Mouse (Mus musculus) lung, embryonic 14.5 days (tissue): ENCODE results near the gene Tep1. TPM values are rescaled to one million over a fixed set of nuclear protein-coding genes. Genes with fewer than 3 reads are reported as not detected.
"Not testable (repeated sequence)": the region's sequence is repeated elsewhere in the genome, so short reads cannot be mapped to it uniquely, and the experiment has no call there.

Experiments used
- ATAC-seq: fragments of 200-750 bp; cut with Nextera tagmentation; 2 replicates; pipeline ENCODE4 v1.8.0; 2017; ENCODE audit warnings: mild to moderate bottlenecking, moderate TSS enrichment, moderate library complexity; ENCODE audit not compliant: insufficient read depth
- DNase-seq: peaks from one replicate; pipeline ENCODE4 v3.0.0-alpha.2; 2015
- H3K27ac ChIP-seq: fragments of 300-500 bp; sonication (generic); 2 replicates; pipeline ENCODE4 v1.5.1; 2014; ENCODE audit warnings: low read depth, mild to moderate bottlenecking, moderate library complexity
- H3K27me3 ChIP-seq: fragments of 300-500 bp; sonication (generic); 2 replicates; pipeline ENCODE4 v1.6.1; 2014; ENCODE audit warnings: low read length, control low read depth; ENCODE audit not compliant: insufficient read depth
- H3K36me3 ChIP-seq: fragments of 300-500 bp; sonication (generic); 2 replicates; pipeline ENCODE4 v1.6.1; 2014; ENCODE audit warnings: control low read depth; ENCODE audit not compliant: insufficient read depth
- H3K4me1 ChIP-seq: fragments of 300-500 bp; sonication (generic); 2 replicates; pipeline ENCODE4 v1.6.1; 2014; ENCODE audit warnings: antibody characterized with exemption, control low read depth; ENCODE audit not compliant: insufficient read depth
- H3K4me2 ChIP-seq: fragments of 300-500 bp; sonication (generic); 2 replicates; pipeline ENCODE4 v1.6.1; 2014; ENCODE audit warnings: mild to moderate bottlenecking
- H3K4me3 ChIP-seq: fragments of 300-500 bp; sonication (generic); 2 replicates; pipeline ENCODE4 v1.5.1; 2014; ENCODE audit warnings: low read depth, low read length
- H3K9ac ChIP-seq: fragments of 300-500 bp; sonication (generic); 2 replicates; pipeline ENCODE4 v1.6.1; 2014
- H3K9me3 ChIP-seq: fragments of 300-500 bp; sonication (generic); 2 replicates; pipeline ENCODE4 v1.6.1; 2016; ENCODE audit warnings: low read depth, low read length, control low read depth
- CTCF ChIP-seq: IDR thresholded peaks from 2 replicates; pipeline ENCODE4 v1.5.1; 2016; ENCODE audit warnings: antibody characterized with exemption, low read depth
- WGBS: fragments of 180-500 bp; shearing (Covaris S2); extraction: QIAGEN DNeasy Blood & Tissue Kit; methylation state at CpG from one replicate; pipeline ENCODE4 v1.1.7; 2014; 5-methylcytosine and 5-hydroxymethylcytosine counted together
- polyA plus RNA-seq: library from polyadenylated mRNA; unstranded; fragments of >200 nt; fragmentation: Nextera tagmentation; extraction: Ambion mirVana; gene quantifications from 2 replicates; pipeline ENCODE4 v1.2.1, GENCODE M21; 2014

Gene Tep1
- polyA plus RNA-seq, 1 experiment from 2014 or later: 6.1 TPM

GRCm38 (mm10) chr14:50829878-50830277 lies 40.5 kb downstream of the Tep1 start:
- H3K4me2 ChIP-seq: no peak overlapping the region
- no peak overlapping the region for H3K9ac ChIP-seq
- DNase-seq (no peak), ATAC-seq (no peak)
- TF ChIP-seq CTCF: no peak
- no peak overlapping the region for H3K27ac ChIP-seq
- peaks cover 6% of the 10 kb centered on the region; the same call in 1 of the 2 replicates for H3K36me3 ChIP-seq
- no peaks in the 10 kb centered on the region for H3K4me1 ChIP-seq
- H3K4me3 ChIP-seq: no peak overlapping the region
- WGBS: 72% methylated on average over 3 of the region's 3 CpGs
- no peaks in the 10 kb centered on the region for H3K9me3 ChIP-seq
- no peaks in the 10 kb centered on the region for H3K27me3 ChIP-seq

GRCm38 (mm10) chr14:50826579-50826978 lies 43.8 kb downstream of the Tep1 start:
- Histone ChIP-seq H3K4me3 (no peak overlapping the region), H3K9me3 (no peaks in the 10 kb centered on the region), H3K4me1 (no peaks in the 10 kb centered on the region), H3K36me3 (peaks cover 30% of the 10 kb centered on the region), H3K27me3 (no peaks in the 10 kb centered on the region), H3K27ac (no peak overlapping the region), H3K4me2 (no peak overlapping the region), H3K9ac (no peak overlapping the region)
- TF ChIP-seq CTCF: no peak
- ATAC-seq (no peak), DNase-seq (no peak)
- 78% methylated on average over 4 of the region's 4 CpGs for WGBS

- Histone ChIP-seq H3K4me3 (no peak overlapping the region), H3K9ac (no peak overlapping the region), H3K27me3 (no peaks in the 10 kb centered on the region), H3K4me2 (no peak overlapping the region), H3K4me1 (no peaks in the 10 kb centered on the region), H3K9me3 (no peaks in the 10 kb centered on the region), H3K27ac (no peak overlapping the region), H3K36me3 (peaks cover 52% of the 10 kb centered on the region)
- 88% methylated on average over 9 of the region's 9 CpGs for WGBS
- ATAC-seq (no peak), DNase-seq (peak; percentile 9)
- no peak for TF ChIP-seq CTCF
Measured at GRCm38 (mm10) chr14:50824219-50824618, 46.1 kb downstream of the Tep1 start.

GRCm38 (mm10) chr14:50823240-50823639 lies 47.1 kb downstream of the Tep1 start:
- no peak overlapping the region for H3K4me3 ChIP-seq
- WGBS: 83% methylated on average over 2 of the region's 2 CpGs
- no peaks in the 10 kb centered on the region for H3K9me3 ChIP-seq
- H3K27ac ChIP-seq: no peak overlapping the region
- H3K9ac ChIP-seq: no peak overlapping the region
- no peaks in the 10 kb centered on the region for H3K4me1 ChIP-seq
- H3K27me3 ChIP-seq: no peaks in the 10 kb centered on the region
- peak; percentile 6 for DNase-seq
- H3K4me2 ChIP-seq: no peak overlapping the region
- peaks cover 55% of the 10 kb centered on the region for H3K36me3 ChIP-seq
- no peak for ATAC-seq
- 0 out of 2 replicates have a peak, but pooled peaks have one; percentile 20 for TF ChIP-seq CTCF

- TF ChIP-seq CTCF: no peak
- DNase-seq (no peak), ATAC-seq (no peak)
- WGBS: 89% methylated on average over 2 of the region's 2 CpGs
- no peak overlapping the region for H3K27ac ChIP-seq
- no peaks in the 10 kb centered on the region for H3K27me3 ChIP-seq
- H3K4me2 ChIP-seq: no peak overlapping the region
- H3K4me1 ChIP-seq: peaks cover 3% of the 10 kb centered on the region; the same call in 1 of the 2 replicates
- H3K36me3 ChIP-seq: peaks cover 56% of the 10 kb centered on the region
- H3K9ac ChIP-seq: no peak overlapping the region
- no peaks in the 10 kb centered on the region for H3K9me3 ChIP-seq
- no peak overlapping the region for H3K4me3 ChIP-seq
Measured at GRCm38 (mm10) chr14:50813060-50813459, 57.3 kb downstream of the Tep1 start.

GRCm38 (mm10) chr14:50807487-50808072 lies 62.8 kb downstream of the Tep1 start, which contains the start of the genes Ccnb1ip1 and Parp2:
Gene Ccnb1ip1 (minus strand): TSS chr14:50807732.
Gene Parp2 (plus strand): TSS chr14:50807841.
- H3K9me3 ChIP-seq: no peaks in the 10 kb centered on the region
- DNase-seq: peak; percentile 99
- peak within 1 kb of the TSS; percentile 44 for H3K4me3 ChIP-seq
- peak within 1 kb of the TSS; percentile 63 for H3K4me2 ChIP-seq
- no peaks in the 10 kb centered on the region for H3K27me3 ChIP-seq
- peak within 1 kb of the TSS; percentile 58 for H3K9ac ChIP-seq
- H3K36me3 ChIP-seq: peaks cover 15% of the 10 kb centered on the region; the same call in 1 of the 2 replicates
- no peak for TF ChIP-seq CTCF
- peak within 1 kb of the TSS; percentile 76 for H3K27ac ChIP-seq
- ATAC-seq: peak; percentile 99
- WGBS: under 1% methylated on average over 42 of the region's 42 CpGs
- H3K4me1 ChIP-seq: peaks cover 3% of the 10 kb centered on the region; the same call in 1 of the 2 replicates

- Histone ChIP-seq H3K4me2 (peak overlapping the region; percentile 63), H3K4me3 (peak overlapping the region; percentile 44; the same call in 1 of the 2 replicates), H3K27ac (peak overlapping the region; percentile 67; the same call in 1 of the 2 replicates)
- not testable (repeated sequence) for H3K9ac ChIP-seq, H3K9me3 ChIP-seq, H3K36me3 ChIP-seq, DNase-seq, ATAC-seq, H3K27me3 ChIP-seq, H3K4me1 ChIP-seq
- 80% methylated on average over 5 of the region's 5 CpGs for WGBS
Measured at GRCm38 (mm10) chr14:50806469-50806868, 63.9 kb downstream of the Tep1 start.
